In genomic region chr11:114880589-114880988, GRCm38 (mm10) we compare ENCODE assay signal across 10 mouse cellular contexts. TPM values are rescaled to one million over a fixed set of nuclear protein-coding genes. Genes with fewer than 3 reads are reported as not detected.
DNase-seq lines count a peak whose midpoint lies in the region; ATAC-seq and TF ChIP-seq lines count a peak whose summit lies in the region.
"Had no signal": no experiment of that assay in that cellular context is flagged by ENCODE, and none has a peak within 500 bp of the region (broad histone marks: within the 10 kb centered on the region; RNA-seq: fewer than 3 reads in every experiment).

No protein-coding gene starts in this region.

- H3K9me3 ChIP-seq in intestine, postnatal 0 days (ENCODE audit: control insufficient read depth), result no peaks in the 10 kb centered on the region
- no peaks in the 10 kb centered on the region for H3K9me3 ChIP-seq in intestine, embryonic 16.5 days (ENCODE audit: control insufficient read depth, low read length)
- no peaks in the 10 kb centered on the region for H3K9me3 ChIP-seq in ES-Bruce4 (replicated peaks; ENCODE audit: control insufficient read depth, insufficient read depth, low read length, poor library complexity, severe bottlenecking)
- H3K9me3 ChIP-seq: embryonic facial prominence, embryonic 13.5 days had no signal

- peak; percentile 51 for DNase-seq in 416B (ENCODE audit: low read depth)
- peak; percentile 31 for DNase-seq in embryo, embryonic 11.5 days (ENCODE audit: low read depth, low spot score)

- H3K9ac ChIP-seq in intestine, postnatal 0 days (ENCODE audit: low read depth, low read length), result no peak overlapping the region
- H3K9ac ChIP-seq in intestine, embryonic 16.5 days (ENCODE audit: low read depth, low read length), result no peak overlapping the region
- H3K9ac ChIP-seq in ES-Bruce4 (ENCODE audit: low read depth, poor library complexity, severe bottlenecking), result no peak overlapping the region
- H3K9ac ChIP-seq: embryonic facial prominence, embryonic 13.5 days had no signal

- H3K4me2 ChIP-seq in intestine, postnatal 0 days (replicated peaks; ENCODE audit: low read depth), result no peak overlapping the region
- H3K4me2 ChIP-seq in intestine, embryonic 16.5 days (ENCODE audit: low read depth, low read length), result no peak overlapping the region
- H3K4me2 ChIP-seq: embryonic facial prominence, embryonic 13.5 days had no signal

- no peak for ATAC-seq in intestine, postnatal 0 days
- ATAC-seq in intestine, embryonic 16.5 days, result no peak
- ATAC-seq in megakaryocyte-erythroid progenitor cell, adult 5-6 weeks (replicated peaks; ENCODE audit: low FRiP score, low TSS enrichment, poor library complexity, severe bottlenecking), result peak; percentile 43; the same call in 1 of the 2 replicates
- ATAC-seq in frontal cortex, adult (ENCODE audit: low TSS enrichment), result no peak
- no peak for ATAC-seq in inflammation-experienced regulatory T-cells, adult 6 months

- no peaks in the 10 kb centered on the region for H3K36me3 ChIP-seq in intestine, postnatal 0 days (ENCODE audit: control insufficient read depth, insufficient read depth)
- no peaks in the 10 kb centered on the region for H3K36me3 ChIP-seq in intestine, embryonic 16.5 days (ENCODE audit: control insufficient read depth, insufficient read depth, low read length)
- no peaks in the 10 kb centered on the region for H3K36me3 ChIP-seq in ES-Bruce4 (ENCODE audit: control insufficient read depth, insufficient read depth, low read length, poor library complexity, severe bottlenecking)
- H3K36me3 ChIP-seq: embryonic facial prominence, embryonic 13.5 days had no signal

- no peak for TF ChIP-seq POLR2A in ES-Bruce4 (IDR thresholded peaks at IDR 0.05; ENCODE audit: insufficient read depth, low read length)

- TF ChIP-seq CTCF in intestine, postnatal 0 days (IDR thresholded peaks at IDR 0.05; ENCODE audit: low read depth), result peak; percentile 75
- peak; percentile 70 for TF ChIP-seq CTCF in ES-Bruce4 (IDR thresholded peaks at IDR 0.05; ENCODE audit: low read depth, low read length)

- no peaks in the 10 kb centered on the region for H3K27me3 ChIP-seq in intestine, postnatal 0 days (replicated peaks; ENCODE audit: control insufficient read depth, insufficient read depth, low read length)
- no peaks in the 10 kb centered on the region for H3K27me3 ChIP-seq in intestine, embryonic 16.5 days (replicated peaks; ENCODE audit: control insufficient read depth, insufficient read depth, low read length)
- no peaks in the 10 kb centered on the region for H3K27me3 ChIP-seq in ES-Bruce4 (ENCODE audit: control insufficient read depth, insufficient read depth, low read length, poor library complexity, severe bottlenecking)
- H3K27me3 ChIP-seq: embryonic facial prominence, embryonic 13.5 days had no signal

- 0% methylated on average over 1 of the region's 1 CpGs for WGBS in intestine, postnatal 0 days
- WGBS in intestine, embryonic 16.5 days, result 0% methylated on average over 1 of the region's 1 CpGs

- H3K27ac ChIP-seq in intestine, postnatal 0 days (ENCODE audit: low read depth, low read length), result no peak overlapping the region; the same call in 1 of the 2 replicates
- H3K27ac ChIP-seq in intestine, embryonic 16.5 days (ENCODE audit: low read length), result no peak overlapping the region
- no peak overlapping the region for H3K27ac ChIP-seq in ES-Bruce4 (ENCODE audit: insufficient read depth, low read length)
- H3K27ac ChIP-seq: embryonic facial prominence, embryonic 13.5 days had no signal

- no peak overlapping the region for H3K4me3 ChIP-seq in intestine, postnatal 0 days (ENCODE audit: low read depth, low read length)
- no peak overlapping the region for H3K4me3 ChIP-seq in intestine, embryonic 16.5 days (ENCODE audit: low read length)
- H3K4me3 ChIP-seq in ES-Bruce4 (ENCODE audit: low read depth, low read length), result no peak overlapping the region
- H3K4me3 ChIP-seq: embryonic facial prominence, embryonic 13.5 days had no signal

- no peaks in the 10 kb centered on the region for H3K4me1 ChIP-seq in intestine, postnatal 0 days (replicated peaks; ENCODE audit: control insufficient read depth, insufficient read depth, low read length)
- 0 out of 2 replicates have a peak, but pooled peaks cover under 1% of the 10 kb centered on the region for H3K4me1 ChIP-seq in intestine, embryonic 16.5 days (ENCODE audit: control insufficient read depth, insufficient read depth, low read length)
- H3K4me1 ChIP-seq in ES-Bruce4 (ENCODE audit: control insufficient read depth, insufficient read depth, low read length), result peaks cover 8% of the 10 kb centered on the region

- TF ChIP-seq EP300 in ES-Bruce4 (IDR thresholded peaks at IDR 0.05; ENCODE audit: insufficient read depth, low read depth, low read length), result no peak

RNA-seq across cellular contexts. Expression of gene Cd300a, which starts 9.3 kb away (rescaled TPM):
- 2.2 and 2.3 TPM in 2 replicates for polyA plus RNA-seq in intestine, postnatal 0 days (2015; fragmentation: Nextera tagmentation; extraction: Ambion mirVana)
- 2.5 and 2.6 TPM in 2 replicates for polyA plus RNA-seq in intestine, embryonic 16.5 days (2015; fragmentation: Nextera tagmentation; extraction: Ambion mirVana)
- polyA plus RNA-seq in ES-Bruce4 (2011; ENCODE audit: insufficient read depth, insufficient read length, low read depth, missing spikeins), result 0.78 and 2.3 TPM in 2 replicates
- 0.52 and 1.9 TPM in 2 replicates for total RNA-seq in megakaryocyte-erythroid progenitor cell, adult 5-6 weeks (2014; fragmentation: Nextera tagmentation)
- total RNA-seq in megakaryocyte-erythroid progenitor cell, adult 5-6 weeks (2017), result 1.3 and 5.7 TPM in 2 replicates
- under 1 TPM; 0.12 to 0.75 (median 0.27) TPM for polyA plus RNA-seq in inflammation-experienced regulatory T-cells, adult 6 months (2017; shearing (Covaris generic))

RNA-seq across cellular contexts. Expression of gene Gprc5c, which starts 29.6 kb away (rescaled TPM):
- polyA plus RNA-seq in intestine, postnatal 0 days (2015; fragmentation: Nextera tagmentation; extraction: Ambion mirVana), result 2.3 and 2.8 TPM in 2 replicates
- polyA plus RNA-seq in intestine, embryonic 16.5 days (2015; fragmentation: Nextera tagmentation; extraction: Ambion mirVana), result 10.5 and 10.9 TPM in 2 replicates
- polyA plus RNA-seq in ES-Bruce4 (2011; ENCODE audit: insufficient read depth, insufficient read length, low read depth, missing spikeins), result 48.8 and 57.0 TPM in 2 replicates
- not detected in 2 replicates for total RNA-seq in megakaryocyte-erythroid progenitor cell, adult 5-6 weeks (2014; fragmentation: Nextera tagmentation)
- not detected in 2 replicates for total RNA-seq in megakaryocyte-erythroid progenitor cell, adult 5-6 weeks (2017)
- polyA plus RNA-seq in inflammation-experienced regulatory T-cells, adult 6 months (2017; shearing (Covaris generic)), result not detected

RNA-seq across cellular contexts. Expression of gene Cd300lb, which starts 53.6 kb away (rescaled TPM):
- polyA plus RNA-seq in intestine, postnatal 0 days (2015; fragmentation: Nextera tagmentation; extraction: Ambion mirVana), result 0.07 and 0.14 TPM in 2 replicates
- 0.23 and 0.33 TPM in 2 replicates for polyA plus RNA-seq in intestine, embryonic 16.5 days (2015; fragmentation: Nextera tagmentation; extraction: Ambion mirVana)
- not detected in 2 replicates for polyA plus RNA-seq in ES-Bruce4 (2011; ENCODE audit: insufficient read depth, insufficient read length, low read depth, missing spikeins)
- not detected in 2 replicates for total RNA-seq in megakaryocyte-erythroid progenitor cell, adult 5-6 weeks (2014; fragmentation: Nextera tagmentation)
- total RNA-seq in megakaryocyte-erythroid progenitor cell, adult 5-6 weeks (2017), result 0.05 TPM in 1 of 2 replicates, not detected in the other
- polyA plus RNA-seq in inflammation-experienced regulatory T-cells, adult 6 months (2017; shearing (Covaris generic)), result not detected
- total RNA-seq: layer of hippocampus, postnatal 25 days had no signal
